Mouse (Mus musculus) liver, embryonic 15.5 days (tissue): ENCODE data around the gene Ceacam9. TPM values are rescaled to one million over a fixed set of nuclear protein-coding genes. Genes with fewer than 3 reads are reported as not detected.

Source experiments
- polyA plus RNA-seq: library from polyadenylated mRNA; unstranded; fragments of >200 nt; fragmentation: Nextera tagmentation; extraction: Ambion mirVana; gene quantifications from 2 replicates; pipeline ENCODE4 v1.2.1, GENCODE M21; 2015

Gene Ceacam9
- polyA plus RNA-seq, 1 experiment from 2014 or later, result not detected

Other genes with a start within 250 kb of the Ceacam9 start
- 0.12 and 0.17 TPM in 2 replicates for gene Npas1, start 244.2 kb upstream of the Ceacam9 start, polyA plus RNA-seq
- gene Arhgap35, start 106.9 kb upstream of the Ceacam9 start, polyA plus RNA-seq, result 2.4 and 2.7 TPM in 2 replicates
- not detected in 2 replicates for gene Ceacam15, start 46.2 kb upstream of the Ceacam9 start, polyA plus RNA-seq
- 162 and 176 TPM in 2 replicates for gene Ap2s1, start 16.5 kb downstream of the Ceacam9 start, polyA plus RNA-seq
- 120 and 144 TPM in 2 replicates for gene Slc1a5, start 59.4 kb downstream of the Ceacam9 start, polyA plus RNA-seq
- gene Strn4, start 94.0 kb downstream of the Ceacam9 start, polyA plus RNA-seq, result 30.9 and 37.8 TPM in 2 replicates
- 8.2 and 9.0 TPM in 2 replicates for gene Fkrp, start 94.8 kb downstream of the Ceacam9 start, polyA plus RNA-seq
- gene Prkd2, start 121.0 kb downstream of the Ceacam9 start, polyA plus RNA-seq, result 3.2 and 3.8 TPM in 2 replicates
- 0.14 and 0.17 TPM in 2 replicates for gene Dact3, start 153.4 kb downstream of the Ceacam9 start, polyA plus RNA-seq
- gene Gng8, start 169.9 kb downstream of the Ceacam9 start, polyA plus RNA-seq, result 0.13 TPM in 2 replicates
- 1.2 TPM in 2 replicates for gene Ptgir, start 184.6 kb downstream of the Ceacam9 start, polyA plus RNA-seq
- 79.0 and 83.9 TPM in 2 replicates for gene Calm3, start 202.2 kb downstream of the Ceacam9 start, polyA plus RNA-seq
- gene Pnmal2, start 222.8 kb downstream of the Ceacam9 start, polyA plus RNA-seq, result 0.44 and 0.60 TPM in 2 replicates
- gene Pnmal1, start 237.8 kb downstream of the Ceacam9 start, polyA plus RNA-seq, result 0.05 TPM in 1 of 2 replicates, not detected in the other